Mouse (Mus musculus) lung, embryonic 15.5 days (tissue): ENCODE results near the gene Hs3st5. TPM values are rescaled to one million over a fixed set of nuclear protein-coding genes. Genes with fewer than 3 reads are reported as not detected.
"Not testable (repeated sequence)": the region's sequence is repeated elsewhere in the genome, so short reads cannot be mapped to it uniquely, and the experiment has no call there.

Experiments used
- ATAC-seq: fragments of 200-750 bp; cut with Nextera tagmentation; 2 replicates; pipeline ENCODE4 v1.8.0; 2017; ENCODE audit warnings: moderate number of reproducible peaks, borderline replicate concordance; ENCODE audit not compliant: low FRiP score, low TSS enrichment; ENCODE audit errors: extremely low read depth
- H3K27ac ChIP-seq: fragments of 300-500 bp; sonication (generic); 2 replicates; pipeline ENCODE4 v1.5.1; 2015; ENCODE audit warnings: moderate library complexity, mild to moderate bottlenecking, inconsistent platforms
- H3K27me3 ChIP-seq: fragments of 300-500 bp; sonication (generic); 2 replicates; pipeline ENCODE4 v1.6.1; 2015; ENCODE audit warnings: inconsistent platforms
- H3K36me3 ChIP-seq: fragments of 300-500 bp; sonication (generic); 2 replicates; pipeline ENCODE4 v1.6.1; 2015; ENCODE audit warnings: inconsistent platforms
- H3K4me1 ChIP-seq: fragments of 300-500 bp; sonication (generic); 2 replicates; pipeline ENCODE4 v1.6.1; 2015; ENCODE audit warnings: inconsistent platforms
- H3K4me2 ChIP-seq: fragments of 300-500 bp; sonication (generic); 2 replicates; pipeline ENCODE4 v1.6.1; 2015; ENCODE audit warnings: inconsistent platforms, mild to moderate bottlenecking, moderate library complexity
- H3K4me3 ChIP-seq: fragments of 300-500 bp; sonication (generic); 2 replicates; pipeline ENCODE4 v1.5.1; 2015; ENCODE audit warnings: mild to moderate bottlenecking, inconsistent platforms
- H3K9ac ChIP-seq: fragments of 300-500 bp; sonication (generic); 2 replicates; pipeline ENCODE4 v1.6.1; 2015; ENCODE audit warnings: inconsistent platforms
- H3K9me3 ChIP-seq: fragments of 300-500 bp; sonication (generic); 2 replicates; pipeline ENCODE4 v1.6.1; 2016; ENCODE audit warnings: inconsistent platforms
- WGBS: fragments of 180-500 bp; shearing (Covaris S2); methylation state at CpG from one replicate; pipeline ENCODE4 v1.1.7; 2015; 5-methylcytosine and 5-hydroxymethylcytosine counted together
- polyA plus RNA-seq: library from polyadenylated mRNA; unstranded; fragments of >200 nt; fragmentation: Nextera tagmentation; extraction: Ambion mirVana; gene quantifications from 2 replicates; pipeline ENCODE4 v1.2.1, GENCODE M21; 2015

The Hs3st5 gene
- polyA plus RNA-seq, 1 experiment from 2014 or later, result 0.46 TPM

GRCm38 (mm10) chr10:36507991-36508546 is 1.5 kb downstream of the Hs3st5 start:
- ATAC-seq, result no peak
- WGBS, result 1% methylated on average over 18 of the region's 18 CpGs
- no peak overlapping the region for H3K9ac ChIP-seq

DNA sequence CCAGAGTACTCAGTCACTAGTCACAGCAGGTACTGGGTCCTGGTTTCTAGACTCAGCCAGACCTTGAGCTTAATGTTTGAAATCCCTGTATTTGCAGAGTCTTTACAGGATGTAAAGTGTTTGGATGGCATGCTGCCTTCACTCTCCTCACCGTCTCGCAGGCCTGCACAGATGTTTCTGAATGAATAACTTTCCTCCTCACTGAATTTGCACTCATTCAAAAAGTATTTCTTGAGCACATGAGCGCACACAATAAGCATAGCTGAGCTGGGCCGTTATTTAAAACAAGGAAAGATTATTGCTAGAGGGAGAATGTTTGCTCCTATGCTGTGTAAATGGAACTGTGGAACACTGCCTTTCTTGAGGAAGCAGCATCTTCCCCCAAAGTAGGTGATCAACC is 2.9 kb downstream of the Hs3st5 start:
- H3K4me1 ChIP-seq, result peaks cover 7% of the 10 kb centered on the region
- WGBS, result 54% methylated on average over 4 of the region's 4 CpGs

More at GRCm38 (mm10) chr10:36507991-36508546, 1.5 kb downstream of the Hs3st5 start:
- Histone ChIP-seq H3K27me3 (peaks cover 45% of the 10 kb centered on the region), H3K4me1 (peaks cover 7% of the 10 kb centered on the region), H3K9me3 (no peaks in the 10 kb centered on the region), H3K36me3 (no peaks in the 10 kb centered on the region), H3K4me2 (peak overlapping the region; percentile 99), H3K4me3 (peak overlapping the region; percentile 54), H3K27ac (no peak overlapping the region)

DNA sequence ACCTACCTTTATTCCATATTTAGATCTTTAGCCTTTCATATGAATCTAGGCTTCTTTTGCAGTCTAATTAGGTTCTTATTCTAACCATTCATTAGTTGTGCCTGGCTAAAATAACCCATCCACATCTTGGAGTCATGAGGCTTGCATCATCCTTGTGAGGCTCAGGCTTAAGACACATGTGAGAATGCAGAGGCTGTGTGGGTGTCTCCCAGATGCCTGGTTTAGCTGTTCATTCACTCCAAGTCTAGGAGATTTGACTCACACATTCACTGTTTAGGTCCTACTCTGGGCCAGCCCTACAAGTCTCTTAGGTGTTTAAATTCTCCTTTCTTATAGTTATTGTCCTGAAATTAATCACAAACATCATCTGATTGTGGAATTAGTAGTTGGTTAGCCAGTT is 17.3 kb downstream of the Hs3st5 start:
- H3K27me3 ChIP-seq, result no peaks in the 10 kb centered on the region
- no peak overlapping the region for H3K9ac ChIP-seq
- H3K4me3 ChIP-seq, result no peak overlapping the region
- no peaks in the 10 kb centered on the region for H3K36me3 ChIP-seq
- H3K9me3 ChIP-seq, result no peaks in the 10 kb centered on the region
- H3K4me2 ChIP-seq, result no peak overlapping the region
- H3K4me1 ChIP-seq, result no peaks in the 10 kb centered on the region
- H3K27ac ChIP-seq, result no peak overlapping the region
- no peak for ATAC-seq

More for the DNA sequence above, 2.9 kb downstream of the Hs3st5 start:
- no peak overlapping the region for H3K9ac ChIP-seq
- no peak for ATAC-seq
- H3K9me3 ChIP-seq, result no peaks in the 10 kb centered on the region
- no peak overlapping the region for H3K4me2 ChIP-seq
- peaks cover 45% of the 10 kb centered on the region for H3K27me3 ChIP-seq
- no peak overlapping the region for H3K27ac ChIP-seq
- no peak overlapping the region for H3K4me3 ChIP-seq
- H3K36me3 ChIP-seq, result no peaks in the 10 kb centered on the region

- Histone ChIP-seq H3K27ac (no peak overlapping the region), H3K4me3 (no peak overlapping the region), H3K9ac (no peak overlapping the region), H3K36me3 (no peaks in the 10 kb centered on the region), H3K9me3 (no peaks in the 10 kb centered on the region), H3K27me3 (no peaks in the 10 kb centered on the region), H3K4me1 (no peaks in the 10 kb centered on the region), H3K4me2 (no peak overlapping the region)
- ATAC-seq, result no peak
- WGBS, result 86% methylated on average over 4 of the region's 4 CpGs
Observed at GRCm38 (mm10) chr10:36533633-36534335, 27.2 kb downstream of the Hs3st5 start.

DNA sequence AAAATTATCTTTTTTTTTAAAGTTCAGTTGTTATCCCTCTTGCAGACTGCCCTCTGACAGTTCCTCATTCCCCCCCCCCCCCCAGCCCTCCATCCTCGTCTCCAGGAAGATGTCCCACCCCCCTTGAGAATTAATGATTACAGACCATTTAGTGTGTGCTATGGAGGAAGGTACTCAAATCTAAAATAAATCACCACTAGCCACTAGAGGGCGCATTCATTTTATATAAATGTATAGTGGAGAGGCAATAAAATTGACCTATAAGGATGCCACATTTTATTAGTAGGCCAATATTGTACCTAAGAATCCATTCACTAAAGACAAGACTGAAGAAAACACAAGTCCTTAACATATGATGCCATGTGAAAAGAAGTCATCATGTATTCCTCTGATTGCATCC is 40.0 kb downstream of the Hs3st5 start:
- Histone ChIP-seq H3K27ac (no peak overlapping the region), H3K4me3 (no peak overlapping the region), H3K9ac (no peak overlapping the region), H3K4me1 (no peaks in the 10 kb centered on the region), H3K4me2 (no peak overlapping the region), H3K27me3 (no peaks in the 10 kb centered on the region), H3K9me3 (no peaks in the 10 kb centered on the region), H3K36me3 (no peaks in the 10 kb centered on the region)
- no peak for ATAC-seq
- WGBS, result 8% methylated on average over 2 of the region's 2 CpGs

GRCm38 (mm10) chr10:36547713-36548112 is 41.1 kb downstream of the Hs3st5 start:
- not testable (repeated sequence) for H3K4me1 ChIP-seq, H3K4me2 ChIP-seq, H3K9ac ChIP-seq, H3K27ac ChIP-seq, H3K27me3 ChIP-seq, ATAC-seq, H3K4me3 ChIP-seq, H3K9me3 ChIP-seq, H3K36me3 ChIP-seq
- WGBS, result 82% methylated on average over 1 of the region's 1 CpGs

GRCm38 (mm10) chr10:36554057-36554456 is 47.4 kb downstream of the Hs3st5 start:
- H3K4me3 ChIP-seq, result no peak overlapping the region
- H3K27me3 ChIP-seq, result no peaks in the 10 kb centered on the region
- H3K27ac ChIP-seq, result no peak overlapping the region
- no peaks in the 10 kb centered on the region for H3K36me3 ChIP-seq
- no peaks in the 10 kb centered on the region for H3K9me3 ChIP-seq
- H3K4me2 ChIP-seq, result no peak overlapping the region
- H3K9ac ChIP-seq, result no peak overlapping the region
- WGBS, result 50% methylated on average over 4 of the region's 4 CpGs
- no peaks in the 10 kb centered on the region for H3K4me1 ChIP-seq
- ATAC-seq, result no peak

GRCm38 (mm10) chr10:36554941-36555888 is 48.6 kb downstream of the Hs3st5 start:
- no peak overlapping the region for H3K4me2 ChIP-seq
- H3K36me3 ChIP-seq, result no peaks in the 10 kb centered on the region
- H3K4me1 ChIP-seq, result no peaks in the 10 kb centered on the region
- H3K27me3 ChIP-seq, result no peaks in the 10 kb centered on the region
- 35% methylated on average over 6 of the region's 6 CpGs for WGBS
- H3K9me3 ChIP-seq, result no peaks in the 10 kb centered on the region
- ATAC-seq, result no peak
- H3K4me3 ChIP-seq, result no peak overlapping the region
- no peak overlapping the region for H3K9ac ChIP-seq
- H3K27ac ChIP-seq, result no peak overlapping the region

DNA sequence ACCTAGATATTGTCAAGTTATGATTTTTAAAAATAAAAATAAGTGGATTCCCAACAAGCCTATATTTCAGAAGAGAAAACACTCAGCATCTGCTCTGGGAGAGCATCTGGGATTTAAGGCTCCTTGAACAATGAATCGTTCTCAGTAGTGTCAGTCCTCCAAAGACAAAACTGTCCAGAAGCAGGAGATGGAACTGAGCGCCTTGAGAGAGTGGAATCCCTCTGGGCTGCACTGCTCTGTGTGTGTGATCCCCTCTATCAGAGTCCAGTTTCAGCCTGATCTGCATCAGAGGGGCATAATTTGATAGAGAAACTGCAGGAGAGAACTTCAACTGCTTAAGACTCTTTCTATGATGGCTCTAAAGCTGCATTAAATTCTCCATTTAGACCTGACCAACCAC is 49.5 kb downstream of the Hs3st5 start:
- no peak for ATAC-seq
- no peak overlapping the region for H3K4me3 ChIP-seq
- no peaks in the 10 kb centered on the region for H3K9me3 ChIP-seq
- H3K9ac ChIP-seq, result no peak overlapping the region
- no peaks in the 10 kb centered on the region for H3K27me3 ChIP-seq
- no peaks in the 10 kb centered on the region for H3K36me3 ChIP-seq
- no peak overlapping the region for H3K27ac ChIP-seq
- H3K4me2 ChIP-seq, result no peak overlapping the region
- WGBS, result 71% methylated on average over 2 of the region's 2 CpGs
- H3K4me1 ChIP-seq, result no peaks in the 10 kb centered on the region

DNA sequence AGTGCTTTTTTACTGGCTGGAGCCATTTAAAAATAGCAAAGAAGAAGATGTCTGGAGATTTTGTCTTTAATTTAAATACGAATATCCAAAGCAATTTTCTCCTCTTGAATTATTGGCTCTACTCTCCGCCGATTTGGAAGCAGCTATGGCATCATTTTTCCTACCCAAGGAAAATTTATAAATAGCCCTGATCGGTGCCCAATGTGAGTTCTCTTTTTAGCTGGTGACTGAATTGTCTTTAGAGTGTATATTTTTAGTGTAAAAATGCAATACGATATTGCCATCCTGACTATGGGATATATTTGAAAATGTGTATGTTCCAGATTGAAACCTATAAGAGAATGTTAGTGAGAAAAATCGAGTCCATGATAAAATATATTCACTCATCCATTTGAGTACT is 51.1 kb downstream of the Hs3st5 start:
- Histone ChIP-seq H3K9ac (no peak overlapping the region), H3K9me3 (no peaks in the 10 kb centered on the region), H3K4me3 (no peak overlapping the region), H3K27ac (no peak overlapping the region), H3K4me2 (no peak overlapping the region), H3K27me3 (no peaks in the 10 kb centered on the region), H3K36me3 (no peaks in the 10 kb centered on the region), H3K4me1 (no peaks in the 10 kb centered on the region)
- no peak for ATAC-seq
- WGBS, result 85% methylated on average over 6 of the region's 6 CpGs

DNA sequence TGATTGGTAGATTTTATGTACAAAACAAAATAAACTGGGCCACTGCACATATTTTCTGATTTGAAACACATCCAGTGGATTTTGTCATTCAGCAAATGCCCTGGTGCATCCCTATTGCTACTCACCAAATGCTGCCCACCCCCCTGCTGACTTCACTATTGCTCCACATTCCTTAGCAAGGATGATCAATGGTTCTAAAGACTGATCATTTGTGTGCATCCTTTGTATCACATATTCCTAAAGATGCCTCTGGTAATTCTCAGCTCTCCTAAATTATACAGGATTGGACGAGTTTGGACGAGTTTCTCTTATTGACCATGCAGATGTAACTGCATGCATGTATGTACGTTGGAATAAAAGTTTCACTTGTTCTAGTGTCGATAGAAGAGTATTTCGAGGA is 52.1 kb downstream of the Hs3st5 start:
- no peaks in the 10 kb centered on the region for H3K27me3 ChIP-seq
- H3K4me2 ChIP-seq, result no peak overlapping the region
- WGBS, result 80% methylated on average over 5 of the region's 5 CpGs
- no peak for ATAC-seq
- H3K36me3 ChIP-seq, result no peaks in the 10 kb centered on the region
- H3K9ac ChIP-seq, result no peak overlapping the region
- no peak overlapping the region for H3K27ac ChIP-seq
- H3K4me1 ChIP-seq, result no peaks in the 10 kb centered on the region
- H3K9me3 ChIP-seq, result no peaks in the 10 kb centered on the region
- no peak overlapping the region for H3K4me3 ChIP-seq

DNA sequence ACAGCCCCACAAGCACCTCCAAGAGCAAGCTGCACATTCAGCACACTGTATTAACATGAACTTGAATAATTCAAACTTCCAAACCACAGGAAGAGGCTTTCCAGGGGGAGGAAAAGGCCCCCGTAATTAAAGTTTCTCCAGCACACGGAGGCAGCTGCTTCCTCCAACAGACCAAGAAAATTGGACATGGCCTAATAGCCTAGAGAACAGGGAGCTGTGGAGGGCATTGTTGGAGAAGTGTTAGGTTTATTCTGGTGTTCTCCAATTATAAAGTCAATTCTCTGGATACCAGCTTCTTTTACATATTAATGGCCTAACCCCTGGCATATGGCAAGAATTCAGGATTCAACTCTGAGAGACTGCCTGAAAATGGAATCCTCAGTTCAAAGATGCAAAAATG is 60.6 kb downstream of the Hs3st5 start:
- no peaks in the 10 kb centered on the region for H3K36me3 ChIP-seq
- H3K27me3 ChIP-seq, result no peaks in the 10 kb centered on the region
- no peak overlapping the region for H3K4me2 ChIP-seq
- H3K27ac ChIP-seq, result no peak overlapping the region
- no peak overlapping the region for H3K4me3 ChIP-seq
- ATAC-seq, result no peak
- H3K4me1 ChIP-seq, result no peaks in the 10 kb centered on the region
- H3K9me3 ChIP-seq, result no peaks in the 10 kb centered on the region
- WGBS, result 35% methylated on average over 2 of the region's 2 CpGs
- H3K9ac ChIP-seq, result no peak overlapping the region
